Mouse (Mus musculus): Measurements from ENCODE around the gene Trappc6a.

- TF ChIP-seq CTCF (IDR thresholded peaks at IDR 0.05; ENCODE audit: low read depth) (no peak), EP300 (IDR thresholded peaks at IDR 0.05; ENCODE audit: low read depth) (no peak)
Observed at GRCm38 (mm10) chr7:19546007-19546406, 37.8 kb downstream of the Trappc6a start.
